ENCODE assay signal across 13 mouse cellular contexts in genomic region chr16:85546519-85546918, GRCm38 (mm10). TPM values are rescaled to one million over a fixed set of nuclear protein-coding genes. Genes with fewer than 3 reads are reported as not detected.
A peak's percentile ranks its signal among the peaks of the same experiment; 100 is the strongest.
DNase-seq lines count a peak whose midpoint lies in the region; ATAC-seq and TF ChIP-seq lines count a peak whose summit lies in the region.
"Had no signal": no experiment of that assay in that cellular context is flagged by ENCODE, and none has a peak within 500 bp of the region (broad histone marks: within the 10 kb centered on the region; RNA-seq: fewer than 3 reads in every experiment).

No protein-coding gene starts in this region.

- H3K4me3 ChIP-seq in liver, adult 2 months (ENCODE audit: insufficient read depth, low read depth, low read length), result no peak overlapping the region
- no peak overlapping the region for H3K4me3 ChIP-seq in liver, embryonic 11.5 days (ENCODE audit: low read depth, low read length)
- no peak overlapping the region for H3K4me3 ChIP-seq in kidney, postnatal 0 days (replicated peaks; ENCODE audit: low read depth, low read length)
- H3K4me3 ChIP-seq in small intestine, adult 2 months (ENCODE audit: low read depth, low read length), result no peak overlapping the region
- no peak overlapping the region for H3K4me3 ChIP-seq in intestine, postnatal 0 days (ENCODE audit: low read depth, low read length)
- H3K4me3 ChIP-seq: embryonic facial prominence, embryonic 12.5 days; hindbrain, embryonic 15.5 days; liver, embryonic 13.5 days had no signal

- no peak overlapping the region for H3K9ac ChIP-seq in liver, adult 2 months (ENCODE audit: low read depth, low read length)
- H3K9ac ChIP-seq in liver, embryonic 11.5 days (ENCODE audit: low read depth, low read length), result no peak overlapping the region
- no peak overlapping the region for H3K9ac ChIP-seq in kidney, postnatal 0 days (ENCODE audit: low read depth, low read length)
- H3K9ac ChIP-seq in intestine, postnatal 0 days (ENCODE audit: low read depth, low read length), result no peak overlapping the region
- H3K9ac ChIP-seq: embryonic facial prominence, embryonic 12.5 days; hindbrain, embryonic 15.5 days; liver, embryonic 13.5 days had no signal

- no peaks in the 10 kb centered on the region for H3K27me3 ChIP-seq in liver, adult 2 months (ENCODE audit: control insufficient read depth, insufficient read depth, low read length)
- no peaks in the 10 kb centered on the region for H3K27me3 ChIP-seq in liver, embryonic 11.5 days (replicated peaks; ENCODE audit: control insufficient read depth, insufficient read depth, low read length)
- H3K27me3 ChIP-seq in kidney, postnatal 0 days (ENCODE audit: insufficient read depth, low read length), result no peaks in the 10 kb centered on the region
- H3K27me3 ChIP-seq in small intestine, adult 2 months (ENCODE audit: control insufficient read depth, insufficient read depth, low read length), result no peaks in the 10 kb centered on the region
- no peaks in the 10 kb centered on the region for H3K27me3 ChIP-seq in intestine, postnatal 0 days (replicated peaks; ENCODE audit: control insufficient read depth, insufficient read depth, low read length)
- H3K27me3 ChIP-seq: embryonic facial prominence, embryonic 12.5 days; hindbrain, embryonic 15.5 days; liver, embryonic 13.5 days had no signal

- no peaks in the 10 kb centered on the region for H3K36me3 ChIP-seq in liver, adult 2 months (ENCODE audit: control insufficient read depth, insufficient read depth, low read length)
- H3K36me3 ChIP-seq in liver, embryonic 11.5 days (ENCODE audit: control insufficient read depth, insufficient read depth, low read length), result no peaks in the 10 kb centered on the region
- H3K36me3 ChIP-seq in kidney, postnatal 0 days (ENCODE audit: insufficient read depth, low read length), result no peaks in the 10 kb centered on the region
- H3K36me3 ChIP-seq in small intestine, adult 2 months (ENCODE audit: control insufficient read depth, insufficient read depth, low read length), result no peaks in the 10 kb centered on the region
- no peaks in the 10 kb centered on the region for H3K36me3 ChIP-seq in intestine, postnatal 0 days (ENCODE audit: control insufficient read depth, insufficient read depth)
- H3K36me3 ChIP-seq: embryonic facial prominence, embryonic 12.5 days; hindbrain, embryonic 15.5 days; liver, embryonic 13.5 days had no signal

- peak; percentile 20 to 66 for DNase-seq in adrenal gland, adult (ENCODE audit: inconsistent age in 2 of 2, low spot score in 1 of 2)
- DNase-seq in adrenal gland, postnatal 25 days, result no peak
- DNase-seq in liver, adult 2 months (ENCODE audit: extremely low read depth, low read depth, low spot score), result peak; percentile 8
- DNase-seq in liver, embryonic 11.5 days (ENCODE audit: low spot score), result no peak
- DNase-seq in kidney, postnatal 0 days (ENCODE audit: low spot score), result peak; percentile 29
- no peak for DNase-seq in cerebellum, adult 9-10 months
- DNase-seq: cerebellum, adult 18-20 months; liver, embryonic 13.5 days had no signal

- no peaks in the 10 kb centered on the region for H3K79me2 ChIP-seq in liver, adult 2 months (ENCODE audit: control insufficient read depth, insufficient read depth, low read length)

- ATAC-seq in liver, embryonic 11.5 days (replicated peaks; ENCODE audit: low FRiP score), result no peak
- ATAC-seq in kidney, postnatal 0 days (replicated peaks; ENCODE audit: low FRiP score, low read depth), result no peak
- ATAC-seq in intestine, postnatal 0 days, result no peak

- H3K4me1 ChIP-seq in liver, adult 2 months (ENCODE audit: control insufficient read depth, insufficient read depth, low read length), result no peaks in the 10 kb centered on the region
- no peaks in the 10 kb centered on the region for H3K4me1 ChIP-seq in liver, embryonic 11.5 days (replicated peaks; ENCODE audit: control insufficient read depth, insufficient read depth, low read length)
- H3K4me1 ChIP-seq in kidney, postnatal 0 days (replicated peaks; ENCODE audit: insufficient read depth, low read length), result 0 out of 2 replicates have a peak, but pooled peaks cover 4% of the 10 kb centered on the region
- H3K4me1 ChIP-seq in small intestine, adult 2 months (ENCODE audit: control insufficient read depth, insufficient read depth, insufficient read length, low read length), result peaks cover 6% of the 10 kb centered on the region
- H3K4me1 ChIP-seq in intestine, postnatal 0 days (replicated peaks; ENCODE audit: control insufficient read depth, insufficient read depth, low read length), result no peaks in the 10 kb centered on the region; the same call in 1 of the 2 replicates
- H3K4me1 ChIP-seq: liver, embryonic 13.5 days had no signal

- no peak overlapping the region for H3K4me2 ChIP-seq in liver, embryonic 11.5 days
- H3K4me2 ChIP-seq in kidney, postnatal 0 days (ENCODE audit: low read length), result peak overlapping the region; percentile 31; the same call in 1 of the 2 replicates
- H3K4me2 ChIP-seq in intestine, postnatal 0 days (replicated peaks; ENCODE audit: low read depth), result no peak overlapping the region
- H3K4me2 ChIP-seq: embryonic facial prominence, embryonic 12.5 days; hindbrain, embryonic 15.5 days; liver, embryonic 13.5 days had no signal

- 67% methylated on average over 6 of the region's 6 CpGs for WGBS in liver, adult 2 months
- 46% methylated on average over 6 of the region's 6 CpGs for WGBS in liver, embryonic 11.5 days
- WGBS in kidney, postnatal 0 days, result 42% methylated on average over 6 of the region's 6 CpGs
- WGBS in small intestine, adult 2 months, result 70% methylated on average over 6 of the region's 6 CpGs
- WGBS in intestine, postnatal 0 days, result 56% methylated on average over 6 of the region's 6 CpGs

- H3K9me3 ChIP-seq in liver, embryonic 11.5 days (ENCODE audit: control insufficient read depth, low read length), result no peaks in the 10 kb centered on the region
- no peaks in the 10 kb centered on the region for H3K9me3 ChIP-seq in kidney, postnatal 0 days (replicated peaks; ENCODE audit: low read length)
- H3K9me3 ChIP-seq in intestine, postnatal 0 days (ENCODE audit: control insufficient read depth), result no peaks in the 10 kb centered on the region
- H3K9me3 ChIP-seq: embryonic facial prominence, embryonic 12.5 days; hindbrain, embryonic 15.5 days; liver, embryonic 13.5 days had no signal

- peak overlapping the region; percentile 59 for H3K27ac ChIP-seq in liver, adult 2 months (replicated peaks; ENCODE audit: insufficient read depth, low read depth, low read length)
- no peak overlapping the region for H3K27ac ChIP-seq in liver, embryonic 11.5 days (ENCODE audit: low read depth, low read length)
- peak overlapping the region; percentile 25; the same call in 1 of the 2 replicates for H3K27ac ChIP-seq in kidney, postnatal 0 days
- H3K27ac ChIP-seq in small intestine, adult 2 months (ENCODE audit: insufficient read depth, low read depth, low read length), result 0 out of 2 replicates have a peak overlapping the region, but pooled peaks have one; percentile 10
- H3K27ac ChIP-seq in intestine, postnatal 0 days (ENCODE audit: low read depth, low read length), result no peak overlapping the region
- H3K27ac ChIP-seq: embryonic facial prominence, embryonic 12.5 days; hindbrain, embryonic 15.5 days; liver, embryonic 13.5 days had no signal

- TF ChIP-seq POLR2A in liver, adult 2 months (IDR thresholded peaks at IDR 0.05; ENCODE audit: extremely low read depth, insufficient read depth, low read length), result no peak
- TF ChIP-seq POLR2A in small intestine, adult 2 months (IDR thresholded peaks at IDR 0.05; ENCODE audit: low read depth, low read length), result no peak

- no peak for TF ChIP-seq CTCF in liver, adult 2 months (IDR thresholded peaks at IDR 0.05; ENCODE audit: low read depth, low read length)
- TF ChIP-seq CTCF in kidney, postnatal 0 days (IDR thresholded peaks at IDR 0.05; ENCODE audit: low read depth), result no peak
- TF ChIP-seq CTCF in small intestine, adult 2 months (IDR thresholded peaks at IDR 0.05; ENCODE audit: extremely low read depth, insufficient read length, insufficient replicate concordance, low read depth, low read length), result no peak
- TF ChIP-seq CTCF in intestine, postnatal 0 days (IDR thresholded peaks at IDR 0.05; ENCODE audit: low read depth), result no peak

RNA-seq across cellular contexts. Expression of gene Cyyr1, which starts 6.7 kb away (rescaled TPM):
- total RNA-seq in adrenal gland, postnatal 25 days (2021), result 19.6 and 20.2 TPM in 2 replicates
- total RNA-seq in liver, adult 2 months (2014; rRNA removed), result 4.2 and 4.4 TPM in 2 replicates
- polyA plus RNA-seq in liver, adult 2 months (2012; rRNA removed), result 1.7 and 1.8 TPM in 2 replicates
- 1.5 and 2.1 TPM in 2 replicates for polyA plus RNA-seq in liver, embryonic 11.5 days (2014; fragmentation: Nextera tagmentation; extraction: Ambion mirVana)
- polyA plus RNA-seq in kidney, postnatal 0 days (2015; fragmentation: Nextera tagmentation; extraction: Ambion mirVana), result 5.6 and 5.8 TPM in 2 replicates
- 1.9 and 3.5 TPM in 2 replicates for polyA plus RNA-seq in small intestine, adult 2 months (2012; rRNA removed)
- polyA plus RNA-seq in intestine, postnatal 0 days (2015; fragmentation: Nextera tagmentation; extraction: Ambion mirVana), result 2.5 and 2.7 TPM in 2 replicates
- total RNA-seq: neutrophil, adult 5-6 weeks had no signal

Comparison
In these comparisons a context has a peak if more than half of its experiments do, and no peak if none do; other contexts are left out.
1. DNase-seq: peak in adrenal gland, adult (2 of 2), liver, adult 2 months (single experiment) and kidney, postnatal 0 days (single experiment); none in adrenal gland, postnatal 25 days (single experiment), liver, embryonic 11.5 days (single experiment) and cerebellum, adult 9-10 months (single experiment).
2. H3K27ac ChIP-seq: peak in liver, adult 2 months (single experiment), kidney, postnatal 0 days (single experiment) and small intestine, adult 2 months (single experiment); none in liver, embryonic 11.5 days (single experiment) and intestine, postnatal 0 days (single experiment).